ENCODE assay signal across 8 mouse cellular contexts in genomic region chr3:108145534-108146445, GRCm38 (mm10). TPM values are rescaled to one million over a fixed set of nuclear protein-coding genes. Genes with fewer than 3 reads are reported as not detected.
A peak's percentile ranks its signal among the peaks of the same experiment; 100 is the strongest.
DNase-seq lines count a peak whose midpoint lies in the region; ATAC-seq and TF ChIP-seq lines count a peak whose summit lies in the region.

TSS of gene Gnai3 (minus strand) at chr3:108146146.

- H3K9ac ChIP-seq in lung, postnatal 0 days (replicated peaks; ENCODE audit: low read depth), result peak within 1 kb of the TSS; percentile 88

- H3K36me3 ChIP-seq in hindbrain, embryonic 10.5 days, result peaks cover 9% of the 10 kb centered on the region
- H3K36me3 ChIP-seq in lung, postnatal 0 days (ENCODE audit: insufficient read depth, low read length), result no peaks in the 10 kb centered on the region

- ATAC-seq in frontal cortex, adult (ENCODE audit: low TSS enrichment), result peak; percentile 94
- ATAC-seq in lung, postnatal 0 days, result peak; percentile 96

- under 1% methylated on average over 63 of the region's 63 CpGs for WGBS in hindbrain, embryonic 10.5 days
- under 1% methylated on average over 63 of the region's 63 CpGs for WGBS in lung, postnatal 0 days

- peak within 1 kb of the TSS; percentile 75 for H3K4me2 ChIP-seq in lung, postnatal 0 days (replicated peaks; ENCODE audit: low read depth, low read length)

- peak; percentile 66; the same call in 1 of the 2 replicates for TF ChIP-seq EP300 in lung, postnatal 0 days (IDR thresholded peaks at IDR 0.05)

- peak within 1 kb of the TSS; percentile 97 for H3K27ac ChIP-seq in hindbrain, embryonic 10.5 days
- H3K27ac ChIP-seq in lung, postnatal 0 days (ENCODE audit: low read length), result peak within 1 kb of the TSS; percentile 94

- TF ChIP-seq CTCF in lung, postnatal 0 days (IDR thresholded peaks at IDR 0.05), result peak; percentile 49

- H3K9me3 ChIP-seq in hindbrain, embryonic 10.5 days, result no peaks in the 10 kb centered on the region
- H3K9me3 ChIP-seq in lung, postnatal 0 days (ENCODE audit: low read length), result no peaks in the 10 kb centered on the region

- H3K4me1 ChIP-seq in hindbrain, embryonic 10.5 days (replicated peaks), result peaks cover 29% of the 10 kb centered on the region
- H3K4me1 ChIP-seq in lung, postnatal 0 days (ENCODE audit: insufficient read depth, low read depth, low read length), result peaks cover 3% of the 10 kb centered on the region; the same call in 1 of the 2 replicates

- peak within 1 kb of the TSS; percentile 89 for H3K4me3 ChIP-seq in hindbrain, embryonic 10.5 days
- H3K4me3 ChIP-seq in lung, postnatal 0 days (ENCODE audit: low read depth, low read length), result peak within 1 kb of the TSS; percentile 92

- DNase-seq in MN1 (ENCODE audit: low spot score), result peak; percentile 91
- DNase-seq in cerebellum, adult 9-10 months, result peak; percentile 87
- peak; percentile 95 for DNase-seq in hindbrain, embryonic 10.5 days (ENCODE audit: low spot score)
- peak; percentile 92 for DNase-seq in layer of hippocampus, adult 9-11 months
- DNase-seq in lung, postnatal 0 days (ENCODE audit: low spot score), result peak; percentile 98
- peak; percentile 83 for DNase-seq in ovary, postnatal 14 days (ENCODE audit: low spot score)
- peak; percentile 94 for DNase-seq in thymus, postnatal 14 days

- no peaks in the 10 kb centered on the region for H3K27me3 ChIP-seq in hindbrain, embryonic 10.5 days (ENCODE audit: insufficient read depth, poor library complexity, severe bottlenecking)
- no peaks in the 10 kb centered on the region for H3K27me3 ChIP-seq in lung, postnatal 0 days (replicated peaks; ENCODE audit: insufficient read depth, low read length)

RNA-seq across cellular contexts. Expression of gene Gnai3, which starts in this region (rescaled TPM):
- 178 and 201 TPM in 2 replicates for polyA plus RNA-seq in hindbrain, embryonic 10.5 days (2016; fragmentation: Nextera tagmentation; extraction: Ambion mirVana)
- polyA plus RNA-seq in lung, postnatal 0 days (2015; fragmentation: Nextera tagmentation; extraction: Ambion mirVana), result 87.4 and 96.3 TPM in 2 replicates

Comparison
In these comparisons a context has a peak if more than half of its experiments do, and no peak if none do; other contexts are left out.
1. Peak in every context shown above with its lines: DNase-seq, ATAC-seq, H3K4me3 ChIP-seq and H3K27ac ChIP-seq.